Mouse (Mus musculus) embryonic facial prominence, embryonic 11.5 days (tissue): ENCODE results near the gene Uvrag. TPM values are rescaled to one million over a fixed set of nuclear protein-coding genes. Genes with fewer than 3 reads are reported as not detected.
A peak's percentile ranks its signal among the peaks of the same experiment; 100 is the strongest.

Source experiments
- ATAC-seq: fragments of 200-750 bp; cut with Nextera tagmentation; replicated peaks from 2 replicates; pipeline ENCODE4 v1.8.0; 2017; ENCODE audit warnings: low read depth; ENCODE audit not compliant: insufficient number of reproducible peaks, low FRiP score, low TSS enrichment
- DNase-seq: peaks from one replicate; pipeline ENCODE4 v3.0.0-alpha.2; 2015; ENCODE audit warnings: low spot score
- H3K27ac ChIP-seq: fragments of 300-500 bp; sonication (generic); replicated peaks from 2 replicates; pipeline ENCODE4 v1.5.1; 2014; ENCODE audit warnings: mild to moderate bottlenecking, low read depth, low read length, control low read depth
- H3K27me3 ChIP-seq: fragments of 300-500 bp; sonication (generic); 2 replicates; pipeline ENCODE4 v1.6.1; 2014; ENCODE audit warnings: mild to moderate bottlenecking, low read length, moderate library complexity, mixed read lengths; ENCODE audit not compliant: control insufficient read depth, insufficient read depth
- H3K36me3 ChIP-seq: fragments of 300-500 bp; sonication (generic); replicated peaks from 2 replicates; pipeline ENCODE4 v1.6.1; 2014; ENCODE audit warnings: low read depth, mild to moderate bottlenecking, low read length, moderate library complexity, mixed read lengths; ENCODE audit not compliant: control insufficient read depth, insufficient read depth
- H3K4me1 ChIP-seq: fragments of 300-500 bp; sonication (generic); 2 replicates; pipeline ENCODE4 v1.6.1; 2014; ENCODE audit warnings: low read length, mixed read lengths; ENCODE audit not compliant: control insufficient read depth, insufficient read depth
- H3K4me2 ChIP-seq: fragments of 300-500 bp; sonication (generic); 2 replicates; pipeline ENCODE4 v1.6.1; 2014; ENCODE audit warnings: low read depth, mild to moderate bottlenecking, control low read depth, low read length, moderate library complexity
- H3K4me3 ChIP-seq: fragments of 300-500 bp; sonication (generic); 2 replicates; pipeline ENCODE4 v1.5.1; 2014; ENCODE audit warnings: low read depth, low read length, control low read depth
- H3K9ac ChIP-seq: fragments of 300-500 bp; sonication (generic); replicated peaks from 2 replicates; pipeline ENCODE4 v1.6.1; 2014; ENCODE audit warnings: mild to moderate bottlenecking, control low read depth, low read length
- H3K9me3 ChIP-seq: fragments of 300-500 bp; sonication (generic); replicated peaks from 2 replicates; pipeline ENCODE4 v1.6.1; 2016; ENCODE audit warnings: mild to moderate bottlenecking, low read length, inconsistent platforms, mixed read lengths; ENCODE audit not compliant: control insufficient read depth
- WGBS: fragments of 180-500 bp; shearing (Covaris S2); extraction: QIAGEN DNeasy Blood & Tissue Kit; methylation state at CpG from one replicate; pipeline ENCODE4 v1.1.7; 2014; 5-methylcytosine and 5-hydroxymethylcytosine counted together
- polyA plus RNA-seq: library from polyadenylated mRNA; unstranded; fragments of >200 nt; fragmentation: Nextera tagmentation; extraction: Ambion mirVana; gene quantifications from 2 replicates; pipeline ENCODE4 v1.2.1, GENCODE M21; 2014

Uvrag gene
- polyA plus RNA-seq, 1 experiment from 2014 or later = 15.5 TPM

DNA sequence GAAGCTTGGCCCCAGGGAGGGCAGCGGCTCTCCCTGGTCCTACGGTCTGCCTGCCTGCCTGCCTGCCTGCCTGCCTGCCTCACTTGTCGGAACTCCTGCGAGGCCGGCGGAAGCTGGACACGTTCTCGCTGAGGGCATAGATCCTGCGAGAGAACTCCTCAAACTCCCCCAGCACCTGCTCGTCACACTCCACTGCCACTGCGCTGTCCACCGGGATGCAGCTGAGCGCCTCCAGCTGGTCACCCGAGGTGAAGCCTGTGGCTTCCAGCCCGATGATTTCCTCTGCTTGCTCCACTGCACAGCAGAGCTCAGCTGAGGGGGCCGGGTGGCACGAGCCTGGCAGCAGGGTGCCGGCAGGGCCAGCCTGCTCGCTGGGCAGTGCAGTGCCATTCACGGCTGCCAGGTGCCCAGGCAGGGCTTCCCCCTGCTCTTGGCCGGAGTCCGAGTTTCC is 253.1 kb downstream of the Uvrag start:
- 43% methylated on average over 22 of the region's 22 CpGs for WGBS
- H3K4me1 ChIP-seq = no peaks in the 10 kb centered on the region; the same call in 1 of the 2 replicates
- H3K9me3 ChIP-seq = no peaks in the 10 kb centered on the region
- no peak overlapping the region for H3K27ac ChIP-seq
- no peaks in the 10 kb centered on the region for H3K27me3 ChIP-seq
- peak; percentile 35; the same call in 1 of the 2 replicates for ATAC-seq
- H3K36me3 ChIP-seq = no peaks in the 10 kb centered on the region
- 0 out of 2 replicates have a peak overlapping the region, but pooled peaks have one; percentile 10 for H3K4me2 ChIP-seq
- no peak overlapping the region for H3K9ac ChIP-seq
- DNase-seq = no peak
- no peak overlapping the region for H3K4me3 ChIP-seq

DNA sequence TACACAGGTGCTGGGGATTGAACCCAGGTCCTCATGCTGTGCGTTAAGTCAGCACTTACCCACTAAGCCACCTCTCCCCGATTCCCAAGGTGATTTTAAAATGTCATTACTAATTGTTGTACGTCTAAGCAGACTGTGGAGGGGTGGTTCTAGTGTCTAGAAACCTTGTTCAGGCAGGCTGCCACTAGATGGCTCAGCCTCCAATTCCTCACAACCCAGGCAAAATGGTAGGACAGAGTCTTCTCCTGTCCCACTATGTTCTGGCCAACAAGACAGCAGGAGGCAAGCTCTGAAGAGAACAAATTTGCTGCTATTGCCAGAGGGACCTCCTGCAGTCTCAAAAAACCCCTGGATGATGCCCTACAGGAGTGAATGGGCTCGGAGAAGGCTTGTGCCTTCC is 259.1 kb downstream of the Uvrag start:
- DNase-seq (no peak), ATAC-seq (no peak)
- Histone ChIP-seq H3K27ac (no peak overlapping the region), H3K27me3 (no peaks in the 10 kb centered on the region), H3K9me3 (no peaks in the 10 kb centered on the region), H3K4me2 (no peak overlapping the region), H3K36me3 (no peaks in the 10 kb centered on the region), H3K9ac (no peak overlapping the region), H3K4me3 (no peak overlapping the region), H3K4me1 (peaks cover 8% of the 10 kb centered on the region; the same call in 1 of the 2 replicates)
- WGBS = 62% methylated on average over 4 of the region's 4 CpGs

DNA sequence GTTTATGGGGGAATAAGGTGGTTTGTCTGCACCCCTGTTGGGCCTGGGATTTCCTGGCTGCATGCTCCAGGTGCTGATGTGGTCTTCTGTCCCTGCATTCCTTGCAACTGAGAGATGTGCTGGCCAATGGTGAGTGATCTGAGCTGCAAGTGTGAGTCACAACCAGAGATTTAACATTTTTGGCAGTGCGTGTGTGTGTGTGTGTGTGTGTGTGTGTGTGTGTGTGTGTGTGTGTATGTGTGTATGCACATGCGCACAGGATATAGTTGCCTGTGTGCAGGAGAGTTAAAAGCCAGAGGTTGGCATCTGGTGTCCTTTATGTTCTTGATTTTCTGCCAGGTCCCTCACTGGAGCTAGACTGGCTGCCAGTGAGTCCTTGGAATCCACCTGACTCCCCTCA is 261.8 kb downstream of the Uvrag start:
- ATAC-seq (no peak), DNase-seq (no peak)
- WGBS = 85% methylated on average over 2 of the region's 2 CpGs
- Histone ChIP-seq H3K27me3 (no peaks in the 10 kb centered on the region), H3K4me2 (no peak overlapping the region), H3K4me3 (no peak overlapping the region), H3K27ac (no peak overlapping the region), H3K9ac (no peak overlapping the region), H3K4me1 (peaks cover 13% of the 10 kb centered on the region), H3K9me3 (no peaks in the 10 kb centered on the region), H3K36me3 (no peaks in the 10 kb centered on the region)

DNA sequence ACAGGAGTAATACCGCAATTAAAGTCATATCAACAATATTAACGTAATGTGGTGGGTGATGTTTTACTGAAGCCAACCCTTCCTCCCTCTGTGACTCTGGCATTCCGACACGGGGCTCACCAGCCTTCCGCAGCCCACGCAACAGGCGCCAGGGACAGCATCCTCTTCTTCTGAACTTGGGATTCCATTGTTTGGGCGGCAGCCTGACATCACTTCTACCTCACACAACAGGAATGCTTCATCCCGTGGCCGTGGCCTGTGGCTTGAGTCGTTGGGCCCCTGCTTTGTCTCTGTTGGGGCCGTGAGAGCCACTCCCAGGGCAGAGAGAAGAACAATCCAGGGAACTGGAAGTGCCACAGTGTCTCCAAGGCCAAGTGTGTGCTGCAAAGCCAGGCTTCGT is 264.8 kb downstream of the Uvrag start:
- H3K4me2 ChIP-seq = no peak overlapping the region
- ATAC-seq (no peak), DNase-seq (no peak)
- H3K36me3 ChIP-seq = no peaks in the 10 kb centered on the region
- 36% methylated on average over 13 of the region's 13 CpGs for WGBS
- no peaks in the 10 kb centered on the region for H3K9me3 ChIP-seq
- no peak overlapping the region for H3K4me3 ChIP-seq
- no peak overlapping the region for H3K9ac ChIP-seq
- peaks cover 13% of the 10 kb centered on the region for H3K4me1 ChIP-seq
- no peaks in the 10 kb centered on the region for H3K27me3 ChIP-seq
- H3K27ac ChIP-seq = no peak overlapping the region

DNA sequence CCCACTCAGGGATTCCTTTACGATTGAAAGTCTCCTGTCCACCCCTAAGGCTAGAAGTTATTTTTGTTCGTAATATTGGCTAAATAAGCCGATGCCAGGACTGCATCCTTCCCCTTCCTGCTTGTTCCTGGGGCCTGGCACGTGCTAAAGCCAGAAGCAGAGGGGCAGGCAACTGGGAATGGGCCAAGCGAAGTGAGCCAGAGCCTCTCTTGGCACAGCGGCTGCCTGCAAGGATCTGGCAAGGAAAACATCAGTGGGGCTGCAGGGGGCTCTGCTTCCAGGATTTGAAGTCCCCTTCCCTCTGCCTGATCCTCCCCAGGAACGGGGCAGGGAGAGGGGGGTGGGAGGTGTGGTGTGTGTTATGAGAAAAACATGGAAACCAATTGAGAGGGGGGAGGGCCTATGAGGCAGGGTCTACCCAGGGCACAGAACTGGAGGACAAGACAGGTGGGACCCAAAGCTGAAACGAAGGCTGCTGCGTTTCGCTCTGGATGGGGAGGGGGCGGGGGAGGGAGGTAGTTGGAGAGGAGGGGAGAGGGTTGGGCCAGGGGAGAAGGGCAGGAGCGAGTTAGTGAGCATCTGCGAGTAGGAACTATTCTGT is 265.5 kb downstream of the Uvrag start:
- H3K4me3 ChIP-seq = no peak overlapping the region
- no peak overlapping the region for H3K27ac ChIP-seq
- H3K36me3 ChIP-seq = no peaks in the 10 kb centered on the region
- ATAC-seq = no peak
- peak overlapping the region; percentile 19 for H3K4me2 ChIP-seq
- H3K4me1 ChIP-seq = peaks cover 13% of the 10 kb centered on the region
- no peaks in the 10 kb centered on the region for H3K27me3 ChIP-seq
- H3K9me3 ChIP-seq = no peaks in the 10 kb centered on the region
- WGBS = 22% methylated on average over 13 of the region's 13 CpGs
- DNase-seq = no peak
- no peak overlapping the region for H3K9ac ChIP-seq

DNA sequence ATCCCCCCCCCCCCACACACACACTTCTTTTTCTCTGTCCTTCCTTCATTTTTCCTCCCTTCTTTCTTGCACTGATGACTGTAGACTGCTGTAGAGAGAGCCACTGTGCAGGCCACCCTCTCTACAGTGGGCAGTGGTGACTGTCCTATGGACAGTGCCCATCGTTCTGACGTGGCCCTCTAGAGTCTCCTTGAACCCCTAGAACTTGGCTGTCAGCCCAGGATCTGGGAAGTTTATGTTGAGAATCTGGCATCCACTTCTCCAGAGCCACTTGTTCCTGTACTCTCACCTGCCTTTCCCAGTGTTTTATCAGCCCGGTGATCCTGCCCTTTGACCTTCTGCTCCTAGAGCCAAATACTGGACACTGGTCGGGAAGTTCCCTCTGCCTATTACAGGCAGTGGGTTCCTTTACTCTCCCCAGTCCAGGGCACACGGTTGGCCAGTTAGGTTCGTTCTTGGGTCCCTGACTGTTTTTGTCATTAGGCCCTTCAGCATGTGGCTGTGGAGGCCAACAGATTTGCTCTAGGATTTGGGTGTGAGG is 266.5 kb downstream of the Uvrag start:
- peaks cover 13% of the 10 kb centered on the region for H3K4me1 ChIP-seq
- 64% methylated on average over 6 of the region's 6 CpGs for WGBS
- ATAC-seq = no peak

DNA sequence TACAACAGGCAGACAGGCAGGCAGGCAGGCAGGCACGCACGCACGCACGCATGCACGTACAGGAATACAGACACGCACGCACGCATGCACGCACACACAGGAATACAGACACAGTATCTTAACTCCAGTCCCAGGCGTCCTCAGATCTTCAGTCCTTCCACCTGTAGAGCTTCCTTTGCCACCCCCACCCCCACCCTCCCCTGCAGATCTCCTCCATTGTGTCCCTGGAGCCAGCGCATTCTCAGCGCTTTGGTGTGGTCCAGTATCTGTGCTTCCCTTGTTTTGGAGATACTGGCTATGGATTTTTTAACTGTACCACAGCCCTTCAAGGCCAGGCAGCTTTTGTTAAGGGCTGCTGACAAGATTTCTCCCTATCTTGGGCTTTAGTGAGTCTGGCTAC is 267.6 kb downstream of the Uvrag start:
- ATAC-seq = no peak
- Histone ChIP-seq H3K4me1 (peaks cover 13% of the 10 kb centered on the region), H3K9me3 (no peaks in the 10 kb centered on the region), H3K4me3 (no peak overlapping the region), H3K4me2 (no peak overlapping the region), H3K27ac (no peak overlapping the region), H3K27me3 (no peaks in the 10 kb centered on the region), H3K9ac (no peak overlapping the region), H3K36me3 (no peaks in the 10 kb centered on the region)
- DNase-seq = no peak
- WGBS = 82% methylated on average over 12 of the region's 12 CpGs

More for the DNA sequence above, 266.5 kb downstream of the Uvrag start:
- no peak for DNase-seq
- Histone ChIP-seq H3K27me3 (no peaks in the 10 kb centered on the region), H3K9me3 (no peaks in the 10 kb centered on the region), H3K27ac (no peak overlapping the region), H3K4me2 (no peak overlapping the region), H3K36me3 (no peaks in the 10 kb centered on the region), H3K9ac (no peak overlapping the region), H3K4me3 (no peak overlapping the region)

DNA sequence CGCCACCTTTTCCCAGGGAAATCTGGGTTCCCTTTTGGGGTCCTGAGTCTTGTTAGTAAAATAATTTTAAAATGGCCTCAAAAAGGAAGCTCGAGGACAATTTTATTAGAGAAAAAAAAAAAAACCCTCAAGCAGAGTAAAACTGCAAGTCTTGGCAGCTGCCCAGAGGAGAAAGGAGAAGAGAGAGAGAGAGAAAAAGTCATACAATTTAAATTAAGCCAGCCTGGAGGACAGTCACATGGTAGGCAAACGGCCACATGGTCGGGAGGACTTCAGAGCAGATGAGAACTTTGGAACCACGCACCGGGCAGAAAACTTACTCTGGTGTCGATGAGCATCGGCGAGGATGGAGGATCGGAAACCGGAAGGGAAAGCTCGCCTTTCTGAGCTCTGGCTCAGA is 269.1 kb downstream of the Uvrag start:
- peaks cover 6% of the 10 kb centered on the region for H3K4me1 ChIP-seq
- no peak overlapping the region for H3K4me3 ChIP-seq
- no peak overlapping the region for H3K27ac ChIP-seq
- H3K4me2 ChIP-seq = no peak overlapping the region
- no peaks in the 10 kb centered on the region for H3K36me3 ChIP-seq
- ATAC-seq (no peak), DNase-seq (no peak)
- no peaks in the 10 kb centered on the region for H3K27me3 ChIP-seq
- no peak overlapping the region for H3K9ac ChIP-seq
- no peaks in the 10 kb centered on the region for H3K9me3 ChIP-seq
- 71% methylated on average over 12 of the region's 12 CpGs for WGBS
